Mouse (Mus musculus): ENCODE measurements around the gene Zfp991.
"Not testable (repeated sequence)": the region's sequence is repeated elsewhere in the genome, so short reads cannot be mapped to it uniquely, and the experiment has no call there.

The Zfp991 gene

GRCm38 (mm10) chr4:147131837-147132459, at the start of gene Zfp991:
Gene Zfp991 (plus strand): TSS chr4:147132038.
- not testable (repeated sequence) for DNase-seq

GRCm38 (mm10) chr4:147095641-147096040, 36.2 kb upstream of the Zfp991 start:
- not testable (repeated sequence) for DNase-seq

DNA sequence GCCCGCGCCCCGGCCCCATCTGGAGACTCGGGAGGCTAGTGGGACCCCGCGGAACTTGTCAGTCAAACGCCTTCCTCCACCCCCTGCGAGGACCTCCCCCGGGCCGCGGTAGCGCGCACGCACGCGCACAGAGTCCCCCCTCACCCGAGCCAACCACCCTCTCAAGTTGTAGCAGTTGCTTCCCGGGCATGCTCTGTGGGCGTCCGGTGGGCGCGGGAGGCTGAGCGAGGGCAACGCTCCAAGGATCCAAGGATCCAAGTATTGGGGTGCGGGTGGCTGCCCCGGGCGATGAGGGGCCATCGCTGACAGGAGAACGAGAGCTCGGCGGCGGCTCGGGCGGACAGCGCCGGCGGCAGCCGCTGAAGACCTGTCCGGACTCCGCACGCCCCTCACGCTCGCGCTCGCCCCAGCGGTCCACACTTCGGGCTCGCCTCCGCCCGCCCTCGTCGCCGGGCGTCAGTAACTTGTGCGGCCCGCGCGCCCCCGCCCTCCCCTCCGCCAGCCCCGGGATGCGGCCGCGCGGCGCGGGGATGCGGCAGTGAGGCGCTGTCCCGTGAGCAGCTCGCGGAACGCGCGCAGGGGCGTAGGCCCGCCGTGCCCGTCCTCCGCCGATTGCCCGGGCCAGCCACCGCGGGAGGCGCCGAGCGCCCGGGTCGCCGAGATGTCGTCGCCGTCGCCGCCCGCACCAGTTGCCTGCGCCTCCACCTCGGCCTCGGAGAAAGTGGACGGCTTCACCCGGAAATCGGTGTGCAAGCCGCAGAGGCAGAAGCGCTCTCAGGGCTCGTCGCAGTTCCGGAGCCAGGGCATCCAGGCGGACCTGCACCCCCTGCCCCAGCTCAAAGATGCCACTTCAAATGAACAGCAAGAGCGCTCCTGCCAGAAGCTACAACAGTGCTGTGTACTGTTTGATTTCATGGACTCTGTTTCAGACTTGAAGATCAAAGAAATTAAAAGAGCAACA, 29.9 kb upstream of the Zfp991 start:
- peak; percentile 21 for DNase-seq

- DNase-seq = not testable (repeated sequence)
These were observed 28.0 kb upstream of the Zfp991 start for GRCm38 (mm10) chr4:147103814-147104213.

- not testable (repeated sequence) for DNase-seq
These were observed 14.0 kb upstream of the Zfp991 start for GRCm38 (mm10) chr4:147117839-147118238.

- not testable (repeated sequence) for DNase-seq
These were observed 9.6 kb upstream of the Zfp991 start for GRCm38 (mm10) chr4:147122286-147122685.

- not testable (repeated sequence) for DNase-seq
These were observed 8.0 kb upstream of the Zfp991 start for GRCm38 (mm10) chr4:147123797-147124196.

DNA sequence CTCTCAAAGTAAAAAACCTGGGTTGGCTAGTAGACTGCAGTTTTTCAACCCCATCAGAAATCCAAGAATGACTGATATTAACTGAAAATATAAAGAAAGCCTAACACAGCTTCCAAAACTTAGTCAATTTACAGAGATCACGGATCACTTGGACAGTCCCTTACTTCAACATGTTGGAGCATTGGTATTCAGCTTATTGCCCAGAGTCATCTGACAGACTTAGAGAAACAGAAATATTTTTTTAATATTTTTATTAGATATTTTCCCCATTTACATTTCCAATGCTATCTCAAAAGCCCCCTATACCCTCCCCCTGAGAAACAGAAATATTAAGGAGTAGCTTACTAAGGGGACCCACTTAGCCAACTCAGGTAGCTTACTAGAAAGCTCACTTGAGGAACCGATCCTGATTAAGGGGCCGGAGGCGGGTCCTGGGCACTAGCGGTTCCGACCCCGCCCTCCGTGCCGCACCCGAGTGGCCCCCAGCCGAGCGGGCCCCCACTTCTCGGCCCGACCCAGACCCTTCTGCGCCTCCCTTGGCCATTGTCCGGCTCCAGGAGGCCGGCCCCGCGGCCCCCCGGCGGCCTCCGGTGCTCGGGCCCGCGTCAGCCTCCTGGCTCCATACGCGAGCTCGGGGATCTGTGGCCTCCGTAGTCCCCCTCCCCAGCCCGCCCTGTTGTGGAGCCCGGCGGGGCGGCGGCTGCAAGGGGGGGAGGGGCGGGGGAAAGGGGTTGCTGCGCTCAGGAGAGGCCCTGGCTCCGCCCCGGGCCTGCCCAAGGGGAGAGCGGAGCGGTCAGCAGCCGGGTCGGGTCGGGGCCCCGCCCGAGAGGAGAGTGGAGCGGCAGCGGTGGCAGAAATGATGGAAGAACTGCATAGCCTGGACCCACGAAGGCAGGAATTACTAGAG, 7.2 kb upstream of the Zfp991 start:
- peak; percentile 39 for DNase-seq

DNA sequence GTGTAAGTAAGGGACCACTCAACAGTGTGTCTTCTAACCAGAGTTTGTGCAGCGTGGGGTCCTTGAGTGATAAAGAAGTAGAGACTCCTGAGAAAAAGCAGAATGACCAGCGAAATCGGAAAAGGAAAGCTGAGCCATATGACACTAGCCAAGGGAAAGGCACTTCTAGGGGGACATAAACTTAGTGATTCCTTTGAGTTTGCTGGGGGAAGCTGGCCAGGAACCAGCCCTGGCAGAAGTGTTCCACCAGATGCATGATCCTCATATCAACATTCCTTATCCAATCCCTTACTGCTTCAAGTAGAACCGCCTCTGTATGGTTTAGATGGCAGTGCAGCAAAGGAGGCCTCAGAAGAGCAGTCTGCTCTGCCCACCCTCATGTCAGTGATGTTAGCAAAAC, 6.5 kb upstream of the Zfp991 start:
- DNase-seq = not testable (repeated sequence)

DNA sequence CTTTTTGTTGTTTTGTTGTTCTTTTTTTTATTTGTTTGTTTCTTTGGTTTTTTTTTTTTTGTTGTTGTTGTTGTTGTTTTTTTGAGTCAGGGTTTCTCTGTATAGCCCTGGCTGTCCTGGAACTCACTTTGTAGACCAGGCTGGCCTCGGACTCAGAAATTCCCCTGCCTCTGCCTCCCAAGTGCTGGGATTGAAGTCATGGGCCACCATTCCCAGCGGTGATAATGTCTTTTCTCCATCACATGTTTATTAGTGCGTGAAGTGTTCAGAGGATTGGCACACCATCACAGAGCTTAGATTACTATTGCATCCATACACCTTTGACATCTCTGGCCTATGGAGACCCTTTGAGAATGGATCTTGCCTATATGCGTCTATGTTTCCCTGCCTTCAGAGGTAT, 6.0 kb upstream of the Zfp991 start:
- not testable (repeated sequence) for DNase-seq

- DNase-seq = not testable (repeated sequence)
These were observed 5.4 kb upstream of the Zfp991 start for GRCm38 (mm10) chr4:147126435-147126834.

GRCm38 (mm10) chr4:147127137-147127536, 4.7 kb upstream of the Zfp991 start:
- DNase-seq = not testable (repeated sequence)

GRCm38 (mm10) chr4:147128152-147128551, 3.7 kb upstream of the Zfp991 start:
- DNase-seq = not testable (repeated sequence)

DNA sequence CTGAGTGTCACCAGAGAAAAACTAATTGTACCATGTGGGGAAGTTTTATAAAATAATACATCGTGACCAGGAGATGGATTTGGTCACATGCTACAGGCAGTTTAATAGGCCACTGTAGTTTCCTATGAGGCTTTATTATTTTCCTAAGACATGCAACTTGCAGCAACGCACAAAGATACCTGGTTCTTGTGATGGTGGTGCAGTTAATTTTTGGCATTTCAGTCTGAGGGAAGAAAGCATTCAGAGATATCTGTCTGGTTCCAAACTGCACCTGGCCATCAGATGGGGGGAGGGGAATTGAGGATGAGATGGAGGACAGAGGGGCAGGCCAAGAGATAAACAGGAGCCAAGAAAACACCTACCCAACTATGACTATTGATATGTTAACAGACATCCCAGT, 1.8 kb downstream of the Zfp991 start:
- not testable (repeated sequence) for DNase-seq

- DNase-seq = not testable (repeated sequence)
These were observed 9.9 kb downstream of the Zfp991 start for GRCm38 (mm10) chr4:147141757-147142156.

GRCm38 (mm10) chr4:147165282-147165681, 33.4 kb downstream of the Zfp991 start:
- not testable (repeated sequence) for DNase-seq

DNA sequence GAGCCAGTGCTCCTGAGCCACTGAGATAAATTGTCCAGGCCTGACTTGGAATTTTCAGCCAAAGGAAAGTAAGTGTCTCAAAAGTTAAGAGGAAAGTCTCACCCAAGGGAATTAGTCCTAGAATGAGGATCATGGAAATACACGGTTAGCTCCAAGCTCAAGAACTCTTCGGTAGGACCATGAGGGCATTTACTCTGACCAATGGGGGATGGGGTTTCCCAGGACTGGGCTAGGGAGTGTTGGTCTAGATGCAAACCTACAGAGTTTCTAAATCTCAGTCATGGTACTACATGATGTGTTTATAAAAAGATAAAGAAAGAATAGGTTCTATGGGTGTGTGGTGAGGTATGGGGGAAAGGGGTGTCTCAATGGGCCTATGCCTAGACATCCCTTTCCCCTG, 38.7 kb downstream of the Zfp991 start:
- DNase-seq = not testable (repeated sequence)

DNA sequence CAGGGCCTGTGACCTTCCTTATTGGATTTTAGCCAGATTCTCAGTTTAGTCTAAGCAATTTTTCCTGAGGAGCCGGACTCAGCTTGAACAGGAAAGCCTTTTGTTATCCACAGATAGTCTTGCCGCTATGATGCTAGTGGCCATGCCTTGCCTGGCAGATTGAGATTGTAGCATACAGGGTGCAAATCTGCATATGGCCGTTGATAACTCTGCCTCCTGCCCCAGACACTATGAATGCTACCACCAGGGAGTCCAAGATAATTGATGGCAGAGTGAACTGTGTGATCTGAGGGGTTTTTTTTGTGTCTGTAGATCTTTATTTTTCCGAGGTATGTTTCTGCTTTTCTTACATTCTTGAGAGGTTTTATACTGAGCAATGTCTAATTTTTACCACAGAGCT, 39.7 kb downstream of the Zfp991 start:
- DNase-seq = not testable (repeated sequence)

- DNase-seq = not testable (repeated sequence)
These were observed 44.5 kb downstream of the Zfp991 start for GRCm38 (mm10) chr4:147176279-147176880.

GRCm38 (mm10) chr4:147181141-147181685, 49.4 kb downstream of the Zfp991 start:
- DNase-seq = not testable (repeated sequence)

DNA sequence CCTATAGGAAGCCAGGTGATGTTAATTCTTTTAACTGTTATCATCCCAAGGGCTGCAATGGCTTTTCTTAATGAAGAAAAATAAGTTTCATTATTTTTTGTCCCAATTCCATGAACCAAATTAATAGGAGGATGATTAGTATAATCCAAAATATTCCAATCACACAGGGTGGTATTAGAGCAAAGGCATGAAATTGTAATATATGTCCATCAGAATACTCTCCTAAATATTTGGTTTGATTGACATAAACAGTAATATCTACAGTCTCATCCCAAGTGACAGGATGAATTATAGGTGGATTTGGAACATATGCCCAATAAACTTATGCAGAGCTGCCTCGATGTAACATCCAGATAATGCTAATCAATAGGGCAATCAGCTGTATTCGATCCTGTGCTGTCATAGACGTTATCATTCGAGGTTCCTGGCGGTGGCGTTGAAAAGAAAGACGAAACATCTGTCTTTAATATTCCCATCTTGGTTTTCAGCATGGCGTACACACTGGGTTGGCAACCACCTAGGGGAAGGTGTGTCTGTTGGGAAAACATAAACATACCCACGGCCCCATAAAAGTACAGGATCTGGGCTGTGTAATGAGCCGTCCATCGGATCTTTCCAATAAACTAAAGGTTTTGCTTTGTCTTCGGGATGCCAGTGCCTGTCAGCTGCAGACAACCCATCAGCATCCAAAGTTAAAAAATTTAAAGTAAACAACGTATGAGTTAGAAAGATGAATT, 50.3 kb downstream of the Zfp991 start:
- DNase-seq = not testable (repeated sequence)
